Mouse (Mus musculus) liver, embryonic 14.5 days (tissue): Measurements from ENCODE around the gene Tnnc1.

ENCODE experiments used
- CTCF ChIP-seq: IDR thresholded peaks from 2 replicates; pipeline ENCODE4 v1.5.1; 2016; ENCODE audit warnings: antibody characterized with exemption, low read depth, control low read depth
- EP300 ChIP-seq: IDR thresholded peaks from 2 replicates; pipeline ENCODE4 v1.6.1; 2016; ENCODE audit warnings: antibody characterized with exemption, low read depth

DNA sequence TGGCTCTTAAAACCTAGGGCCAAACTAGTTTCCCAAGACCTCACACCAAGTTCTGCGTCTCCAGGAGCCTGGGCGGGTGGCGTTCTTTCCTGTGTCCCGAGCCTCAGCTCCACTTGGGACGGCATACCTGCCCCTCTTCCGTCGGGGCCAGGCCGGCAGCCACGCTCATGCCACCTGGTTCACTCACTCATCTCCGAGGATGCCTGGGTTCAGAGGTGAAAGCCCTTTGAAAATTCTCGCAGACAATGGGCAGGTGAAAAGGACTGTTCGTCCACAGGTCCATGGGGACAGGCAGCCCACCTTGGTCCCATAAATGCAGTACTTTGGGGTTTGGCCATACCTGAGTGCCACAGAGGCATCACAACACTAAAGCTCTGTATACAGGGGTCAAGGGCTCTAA lies 23.9 kb upstream of the Tnnc1 start:
- TF ChIP-seq EP300 (no peak), CTCF (no peak)
